Mouse (Mus musculus): Measurements from ENCODE around the gene Fam163a.

The Fam163a gene

GRCm38 (mm10) chr1:156201069-156201468, 3.8 kb downstream of the Fam163a start:
- no peak for DNase-seq (ENCODE audit: low read depth, low spot score)

- no peak for DNase-seq (ENCODE audit: low read depth, low spot score)
These were observed 7.2 kb downstream of the Fam163a start for GRCm38 (mm10) chr1:156197588-156197987.

- no peak for DNase-seq (ENCODE audit: low read depth, low spot score)
These were observed 11.5 kb downstream of the Fam163a start for GRCm38 (mm10) chr1:156193292-156193691.

GRCm38 (mm10) chr1:156192853-156193252, 12.0 kb downstream of the Fam163a start:
- DNase-seq (ENCODE audit: low read depth, low spot score): no peak

- no peak for DNase-seq (ENCODE audit: low read depth, low spot score)
These were observed 18.2 kb downstream of the Fam163a start for GRCm38 (mm10) chr1:156186646-156187045.

GRCm38 (mm10) chr1:156184158-156184571, 20.7 kb downstream of the Fam163a start:
- peak; percentile 54 for DNase-seq (ENCODE audit: low read depth, low spot score)

GRCm38 (mm10) chr1:156183176-156183958, 21.5 kb downstream of the Fam163a start:
- no peak for DNase-seq (ENCODE audit: low read depth, low spot score)

- no peak for DNase-seq (ENCODE audit: low read depth, low spot score)
These were observed 25.0 kb downstream of the Fam163a start for GRCm38 (mm10) chr1:156179875-156180274.

GRCm38 (mm10) chr1:156168737-156169136, 36.1 kb downstream of the Fam163a start:
- no peak for DNase-seq (ENCODE audit: low read depth, low spot score)

GRCm38 (mm10) chr1:156116770-156117169, 88.1 kb downstream of the Fam163a start:
- DNase-seq (ENCODE audit: low read depth, low spot score): no peak

- no peak for DNase-seq (ENCODE audit: low read depth, low spot score)
These were observed 90.8 kb downstream of the Fam163a start for GRCm38 (mm10) chr1:156113884-156114499.

- DNase-seq (ENCODE audit: low read depth, low spot score): no peak
These were observed 92.7 kb downstream of the Fam163a start for GRCm38 (mm10) chr1:156112142-156112541.

- no peak for DNase-seq (ENCODE audit: low read depth, low spot score)
These were observed 93.1 kb downstream of the Fam163a start for GRCm38 (mm10) chr1:156111728-156112127.

- DNase-seq (ENCODE audit: low read depth, low spot score): no peak
These were observed 93.7 kb downstream of the Fam163a start for GRCm38 (mm10) chr1:156111090-156111489.

- peak; percentile 59 for DNase-seq (ENCODE audit: low read depth, low spot score)
These were observed 96.4 kb downstream of the Fam163a start for GRCm38 (mm10) chr1:156108400-156108799.

- DNase-seq (ENCODE audit: low read depth, low spot score): no peak
These were observed 97.4 kb downstream of the Fam163a start for GRCm38 (mm10) chr1:156107424-156107823.

GRCm38 (mm10) chr1:156105381-156105780, 99.4 kb downstream of the Fam163a start:
- DNase-seq (ENCODE audit: low read depth, low spot score): no peak

GRCm38 (mm10) chr1:156103763-156104162, 101.1 kb downstream of the Fam163a start:
- DNase-seq (ENCODE audit: low read depth, low spot score): no peak

GRCm38 (mm10) chr1:156091811-156092210, 113.0 kb downstream of the Fam163a start:
- no peak for DNase-seq (ENCODE audit: low read depth, low spot score)

- DNase-seq (ENCODE audit: low read depth, low spot score): peak; percentile 61
These were observed 114.8 kb downstream of the Fam163a start for GRCm38 (mm10) chr1:156090042-156090441.

- no peak for DNase-seq (ENCODE audit: low read depth, low spot score)
These were observed 115.3 kb downstream of the Fam163a start for GRCm38 (mm10) chr1:156089561-156089960.

- DNase-seq (ENCODE audit: low read depth, low spot score): no peak
These were observed 117.2 kb downstream of the Fam163a start for GRCm38 (mm10) chr1:156087586-156087985.

GRCm38 (mm10) chr1:156085770-156086169, 119.1 kb downstream of the Fam163a start:
- DNase-seq (ENCODE audit: low read depth, low spot score): peak; percentile 75
